ENCODE assay signal across 9 mouse cellular contexts in the genomic region with DNA sequence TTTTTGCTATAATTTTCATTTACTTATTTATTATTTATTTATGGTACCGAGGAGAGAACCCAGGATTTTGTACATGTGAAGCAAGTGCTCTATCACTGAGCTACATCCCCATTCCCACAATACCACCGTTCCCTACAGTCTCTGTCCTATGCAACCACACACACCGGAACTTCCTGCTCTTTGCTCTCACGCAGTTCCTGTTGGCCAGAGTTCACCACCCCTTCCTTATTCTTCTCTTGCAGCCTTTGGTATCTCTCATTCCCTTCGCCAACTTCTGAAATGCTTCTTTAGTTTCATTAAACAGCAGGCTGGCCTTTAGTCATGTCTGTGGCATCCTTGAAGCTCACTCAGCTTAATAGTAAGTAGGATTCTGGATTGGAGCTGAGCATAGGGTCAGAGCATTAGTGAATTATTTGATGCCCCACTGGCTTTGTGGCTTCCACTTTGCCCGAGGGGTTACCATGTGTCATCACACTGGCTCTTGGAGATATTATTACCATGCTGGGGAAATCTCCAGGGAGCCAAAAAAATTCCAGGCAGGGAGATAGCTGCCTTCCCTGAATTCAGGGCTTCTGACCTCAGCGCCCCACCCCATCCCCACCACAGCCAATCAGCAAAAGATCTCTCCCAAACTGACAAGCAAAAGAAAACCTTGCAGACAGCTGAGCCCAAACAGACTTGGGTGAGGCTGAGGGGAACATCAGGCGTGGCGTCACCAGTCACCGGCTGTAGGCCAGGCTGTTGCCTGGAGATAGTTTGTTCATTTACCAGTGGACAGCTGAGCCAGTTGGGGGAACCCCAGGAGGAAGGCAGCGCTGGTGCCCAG. TPM values are rescaled to one million over a fixed set of nuclear protein-coding genes. Genes with fewer than 3 reads are reported as not detected.
A peak's percentile ranks its signal among the peaks of the same experiment; 100 is the strongest.
DNase-seq lines count a peak whose midpoint lies in the region; ATAC-seq and TF ChIP-seq lines count a peak whose summit lies in the region.
"Had no signal": no experiment of that assay in that cellular context is flagged by ENCODE, and none has a peak within 500 bp of the region (broad histone marks: within the 10 kb centered on the region; RNA-seq: fewer than 3 reads in every experiment).

No protein-coding gene starts in this region.

- no peak overlapping the region for H3K4me2 ChIP-seq in midbrain, postnatal 0 days (ENCODE audit: low read depth, low read length, poor library complexity, severe bottlenecking)
- H3K4me2 ChIP-seq in midbrain, embryonic 11.5 days, result no peak overlapping the region
- no peak overlapping the region for H3K4me2 ChIP-seq in hindbrain, embryonic 16.5 days (ENCODE audit: low read length)
- H3K4me2 ChIP-seq in intestine, embryonic 16.5 days (ENCODE audit: low read depth, low read length), result no peak overlapping the region
- H3K4me2 ChIP-seq in midbrain, embryonic 15.5 days, result no peak overlapping the region
- H3K4me2 ChIP-seq: liver, embryonic 13.5 days had no signal

- intact Hi-C loops in gastrocnemius, adult 2 months (cut with DNase I), result no loop called here

- no peak overlapping the region for H3K9ac ChIP-seq in midbrain, postnatal 0 days (replicated peaks; ENCODE audit: low read length, poor library complexity, severe bottlenecking)
- no peak overlapping the region for H3K9ac ChIP-seq in midbrain, embryonic 11.5 days (ENCODE audit: low read length)
- H3K9ac ChIP-seq in hindbrain, embryonic 16.5 days (ENCODE audit: low read depth, low read length), result no peak overlapping the region
- H3K9ac ChIP-seq in intestine, embryonic 16.5 days (ENCODE audit: low read depth, low read length), result no peak overlapping the region
- no peak overlapping the region for H3K9ac ChIP-seq in midbrain, embryonic 15.5 days
- H3K9ac ChIP-seq: liver, embryonic 13.5 days had no signal

- H3K36me3 ChIP-seq in midbrain, postnatal 0 days (ENCODE audit: insufficient read depth, low read length), result no peaks in the 10 kb centered on the region
- H3K36me3 ChIP-seq in midbrain, embryonic 11.5 days (ENCODE audit: control insufficient read depth, insufficient read depth, low read length), result no peaks in the 10 kb centered on the region
- H3K36me3 ChIP-seq in hindbrain, embryonic 16.5 days (ENCODE audit: control insufficient read depth, insufficient read depth, low read length), result no peaks in the 10 kb centered on the region
- H3K36me3 ChIP-seq in intestine, embryonic 16.5 days (ENCODE audit: control insufficient read depth, insufficient read depth, low read length), result no peaks in the 10 kb centered on the region
- no peaks in the 10 kb centered on the region for H3K36me3 ChIP-seq in midbrain, embryonic 15.5 days (replicated peaks)
- H3K36me3 ChIP-seq: liver, embryonic 13.5 days had no signal

- WGBS in midbrain, postnatal 0 days, result 69% methylated on average over 11 of the region's 11 CpGs
- 71% methylated on average over 11 of the region's 11 CpGs for WGBS in midbrain, embryonic 11.5 days
- WGBS in hindbrain, embryonic 16.5 days, result 58% methylated on average over 11 of the region's 11 CpGs
- WGBS in intestine, embryonic 16.5 days, result 54% methylated on average over 11 of the region's 11 CpGs
- 70% methylated on average over 11 of the region's 11 CpGs for WGBS in midbrain, embryonic 15.5 days

- H3K27ac ChIP-seq in midbrain, postnatal 0 days (ENCODE audit: low read depth, low read length), result no peak overlapping the region
- H3K27ac ChIP-seq in midbrain, embryonic 11.5 days (ENCODE audit: low read depth, low read length), result no peak overlapping the region
- H3K27ac ChIP-seq in gastrocnemius, adult 2 months, result peak overlapping the region; percentile 71
- no peak overlapping the region for H3K27ac ChIP-seq in hindbrain, embryonic 16.5 days (ENCODE audit: low read depth, low read length)
- H3K27ac ChIP-seq in intestine, embryonic 16.5 days (ENCODE audit: low read length), result no peak overlapping the region
- no peak overlapping the region for H3K27ac ChIP-seq in midbrain, embryonic 15.5 days
- H3K27ac ChIP-seq: liver, embryonic 13.5 days had no signal

- DNase-seq in midbrain, postnatal 0 days (ENCODE audit: low spot score), result peak; percentile 40
- DNase-seq in midbrain, embryonic 11.5 days (ENCODE audit: low spot score, missing footprints), result no peak
- peak; percentile 81 for DNase-seq in gastrocnemius, adult 2 months
- peak; percentile 60 for DNase-seq in retina, postnatal 1 day
- DNase-seq in right cerebral cortex, postnatal 14 days, result no peak

- H3K4me1 ChIP-seq in midbrain, postnatal 0 days (ENCODE audit: insufficient read depth, low read length), result no peaks in the 10 kb centered on the region
- H3K4me1 ChIP-seq in midbrain, embryonic 11.5 days (ENCODE audit: control insufficient read depth, insufficient read depth, low read length), result no peaks in the 10 kb centered on the region
- H3K4me1 ChIP-seq in hindbrain, embryonic 16.5 days (ENCODE audit: control insufficient read depth, insufficient read depth, low read depth, low read length), result no peaks in the 10 kb centered on the region
- no peaks in the 10 kb centered on the region for H3K4me1 ChIP-seq in intestine, embryonic 16.5 days (ENCODE audit: control insufficient read depth, insufficient read depth, low read length)
- H3K4me1 ChIP-seq in midbrain, embryonic 15.5 days, result no peaks in the 10 kb centered on the region

- H3K9me3 ChIP-seq in midbrain, postnatal 0 days (ENCODE audit: low read length), result no peaks in the 10 kb centered on the region
- H3K9me3 ChIP-seq in midbrain, embryonic 11.5 days (ENCODE audit: control insufficient read depth, low read length), result no peaks in the 10 kb centered on the region
- peaks cover 4% of the 10 kb centered on the region; the same call in 1 of the 2 replicates for H3K9me3 ChIP-seq in hindbrain, embryonic 16.5 days (ENCODE audit: control insufficient read depth, low read length)
- H3K9me3 ChIP-seq in intestine, embryonic 16.5 days (ENCODE audit: control insufficient read depth, low read length), result no peaks in the 10 kb centered on the region
- no peaks in the 10 kb centered on the region for H3K9me3 ChIP-seq in midbrain, embryonic 15.5 days
- H3K9me3 ChIP-seq: liver, embryonic 13.5 days had no signal

- no peak for TF ChIP-seq CTCF in midbrain, postnatal 0 days (IDR thresholded peaks at IDR 0.05)
- no peak for TF ChIP-seq CTCF in gastrocnemius, adult 2 months (IDR thresholded peaks at IDR 0.05)

- no peak for ATAC-seq in midbrain, postnatal 0 days (ENCODE audit: low FRiP score)
- no peak for ATAC-seq in midbrain, embryonic 11.5 days (ENCODE audit: low FRiP score)
- peak; percentile 37; the same call in 1 of the 2 replicates for ATAC-seq in hindbrain, embryonic 16.5 days
- no peak; the same call in 1 of the 2 replicates for ATAC-seq in intestine, embryonic 16.5 days
- ATAC-seq in midbrain, embryonic 15.5 days (replicated peaks), result no peak

- no peaks in the 10 kb centered on the region for H3K27me3 ChIP-seq in midbrain, postnatal 0 days (ENCODE audit: insufficient read depth, low read length)
- no peaks in the 10 kb centered on the region for H3K27me3 ChIP-seq in midbrain, embryonic 11.5 days (ENCODE audit: control insufficient read depth, insufficient read depth, low read length)
- no peaks in the 10 kb centered on the region for H3K27me3 ChIP-seq in hindbrain, embryonic 16.5 days (replicated peaks; ENCODE audit: control insufficient read depth, insufficient read depth, low read length)
- H3K27me3 ChIP-seq in intestine, embryonic 16.5 days (replicated peaks; ENCODE audit: control insufficient read depth, insufficient read depth, low read length), result no peaks in the 10 kb centered on the region
- no peaks in the 10 kb centered on the region for H3K27me3 ChIP-seq in midbrain, embryonic 15.5 days (replicated peaks)

- no peak overlapping the region for H3K4me3 ChIP-seq in midbrain, postnatal 0 days (ENCODE audit: low read depth, low read length)
- H3K4me3 ChIP-seq in midbrain, embryonic 11.5 days (ENCODE audit: low read depth, low read length), result no peak overlapping the region
- H3K4me3 ChIP-seq in gastrocnemius, adult 2 months, result no peak overlapping the region
- no peak overlapping the region for H3K4me3 ChIP-seq in hindbrain, embryonic 16.5 days (ENCODE audit: low read length)
- H3K4me3 ChIP-seq in intestine, embryonic 16.5 days (ENCODE audit: low read length), result no peak overlapping the region
- H3K4me3 ChIP-seq in midbrain, embryonic 15.5 days, result no peak overlapping the region
- H3K4me3 ChIP-seq: liver, embryonic 13.5 days had no signal

RNA-seq across cellular contexts. Expression of a gene that starts 23.8 kb away (rescaled TPM):
- 9.7 and 14.6 TPM in 2 replicates for total RNA-seq in midbrain, postnatal 0 days (2014; rRNA removed)
- 7.3 and 10.0 TPM in 2 replicates for polyA plus RNA-seq in midbrain, postnatal 0 days (2015; fragmentation: Nextera tagmentation; extraction: Ambion mirVana)
- polyA plus RNA-seq in midbrain, embryonic 11.5 days (2014; fragmentation: Nextera tagmentation; extraction: Ambion mirVana), result 0.54 and 0.89 TPM in 2 replicates
- total RNA-seq in gastrocnemius, adult 2 months (2021), result 1 to 10 TPM; 3.6 to 8.7 TPM
- polyA plus RNA-seq in hindbrain, embryonic 16.5 days (2015; fragmentation: Nextera tagmentation; extraction: Ambion mirVana), result 3.9 and 4.3 TPM in 2 replicates
- 6.4 and 6.6 TPM in 2 replicates for polyA plus RNA-seq in intestine, embryonic 16.5 days (2015; fragmentation: Nextera tagmentation; extraction: Ambion mirVana)
- polyA plus RNA-seq in midbrain, embryonic 15.5 days (2015; fragmentation: Nextera tagmentation; extraction: Ambion mirVana), result 1.4 and 1.6 TPM in 2 replicates

Comparison
In these comparisons a context has a peak if more than half of its experiments do, and no peak if none do; other contexts are left out.
1. DNase-seq: peak in midbrain, postnatal 0 days (single experiment), gastrocnemius, adult 2 months (single experiment) and retina, postnatal 1 day (single experiment); none in midbrain, embryonic 11.5 days (single experiment) and right cerebral cortex, postnatal 14 days (single experiment).